Mouse (Mus musculus) liver, embryonic 14.5 days (tissue): ENCODE measurements at regions not wholly inside any gene's neighbourhood (a gene's known extent, or its start where the extent isn't known, plus 50 kb on each side); places are given as distances from the start of the nearest gene placed in this dataset.

Experiments used
- ATAC-seq: fragments of 200-750 bp; cut with Nextera tagmentation; 2 replicates; pipeline ENCODE4 v1.8.0; 2017; ENCODE audit warnings: moderate number of reproducible peaks, mild to moderate bottlenecking, moderate library complexity; ENCODE audit not compliant: insufficient read depth
- DNase-seq, 3 experiments: peaks; one replicate each; pipeline ENCODE4 v3.0.0-alpha.2; 2012 to 2013; ENCODE audit warnings: low read depth in 3 of 3, low spot score in 3 of 3
- H3K27ac ChIP-seq: fragments of 300-500 bp; sonication (generic); 2 replicates; pipeline ENCODE4 v1.5.1; 2014; ENCODE audit warnings: moderate library complexity, mild to moderate bottlenecking, control low read depth, inconsistent platforms
- H3K27me3 ChIP-seq: fragments of 300-500 bp; sonication (generic); 2 replicates; pipeline ENCODE4 v1.6.1; 2014; ENCODE audit warnings: mild to moderate bottlenecking, low read length, moderate library complexity; ENCODE audit not compliant: control insufficient read depth, insufficient read depth
- H3K36me3 ChIP-seq: fragments of 300-500 bp; sonication (generic); replicated peaks from 2 replicates; pipeline ENCODE4 v1.6.1; 2014; ENCODE audit warnings: low read depth; ENCODE audit not compliant: control insufficient read depth, insufficient read depth
- H3K4me1 ChIP-seq, 2 experiments: fragments of 200-500 bp in 1 of 2; fragments of 300-500 bp in 1 of 2; sonication (generic) in 1 of 2; replicated peaks; 2 replicates each; pipeline ENCODE4 v1.6.1; 2012 to 2014; ENCODE audit warnings: antibody characterized with exemption in 1 of 2, inconsistent platforms in 1 of 2, low read length in 1 of 2; ENCODE audit not compliant: control insufficient read depth in 2 of 2, insufficient read depth in 2 of 2
- H3K4me2 ChIP-seq: fragments of 300-500 bp; sonication (generic); 2 replicates; pipeline ENCODE4 v1.6.1; 2014; ENCODE audit warnings: low read depth, mild to moderate bottlenecking, control low read depth, moderate library complexity
- H3K4me3 ChIP-seq, 2 experiments: fragments of 200-500 bp in 1 of 2; fragments of 300-500 bp in 1 of 2; sonication (generic) in 1 of 2; 2 replicates each; pipeline ENCODE4 v1.5.1; 2012 to 2014; ENCODE audit warnings: low read depth in 2 of 2, low read length in 2 of 2, mild to moderate bottlenecking in 2 of 2, control low read depth in 1 of 2, inconsistent platforms in 1 of 2, moderate library complexity in 1 of 2; ENCODE audit not compliant: insufficient read depth in 1 of 2
- H3K9ac ChIP-seq: fragments of 300-500 bp; sonication (generic); replicated peaks from 2 replicates; pipeline ENCODE4 v1.6.1; 2014; ENCODE audit warnings: mild to moderate bottlenecking, control low read depth, moderate library complexity
- H3K9me3 ChIP-seq: fragments of 300-500 bp; sonication (generic); 2 replicates; pipeline ENCODE4 v1.6.1; 2016; ENCODE audit warnings: low read length, mixed read lengths; ENCODE audit not compliant: control insufficient read depth
- CTCF ChIP-seq: IDR thresholded peaks from 2 replicates; pipeline ENCODE4 v1.5.1; 2016; ENCODE audit warnings: antibody characterized with exemption, low read depth, control low read depth
- EP300 ChIP-seq: IDR thresholded peaks from 2 replicates; pipeline ENCODE4 v1.6.1; 2016; ENCODE audit warnings: antibody characterized with exemption, low read depth
- WGBS: fragments of 180-500 bp; shearing (Covaris S2); extraction: QIAGEN DNeasy Blood & Tissue Kit; methylation state at CpG from one replicate; pipeline ENCODE4 v1.1.7; 2014; ENCODE audit not compliant: insufficient replicate concordance; 5-methylcytosine and 5-hydroxymethylcytosine counted together

DNA sequence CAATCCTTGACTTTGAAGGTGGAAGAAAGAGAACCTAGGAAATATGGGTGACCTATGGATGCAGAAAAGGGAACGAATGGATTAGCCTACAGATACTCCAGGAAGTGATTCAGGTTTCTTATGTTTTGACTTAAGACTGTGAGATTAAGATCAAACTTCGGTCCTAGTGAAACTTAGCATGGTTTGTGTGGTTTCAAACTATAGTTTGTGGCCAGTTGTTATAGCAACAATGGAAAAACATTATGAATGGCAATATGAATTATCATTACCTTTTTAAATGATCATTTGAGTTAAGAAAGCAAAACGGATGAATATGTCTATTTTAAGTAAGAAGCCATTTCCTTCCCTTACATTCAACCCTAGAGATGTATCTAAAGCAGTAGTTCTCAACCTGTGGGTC, 305.3 kb upstream of the Nrip1 start:
- no peaks in the 10 kb centered on the region for H3K27me3 ChIP-seq
- no peak overlapping the region for H3K27ac ChIP-seq
- DNase-seq (no peak), ATAC-seq (no peak)
- H3K4me2 ChIP-seq, result no peak overlapping the region
- no peaks in the 10 kb centered on the region for H3K9me3 ChIP-seq
- H3K4me3 ChIP-seq, result no peak overlapping the region
- H3K9ac ChIP-seq, result no peak overlapping the region
- H3K36me3 ChIP-seq, result no peaks in the 10 kb centered on the region
- TF ChIP-seq EP300 (no peak), CTCF (no peak)
- peaks cover 0 to 7% of the 10 kb centered on the region in 2 experiments; a peak in 1 of 4 replicates for H3K4me1 ChIP-seq
- 18% methylated on average over 3 of the region's 3 CpGs for WGBS

DNA sequence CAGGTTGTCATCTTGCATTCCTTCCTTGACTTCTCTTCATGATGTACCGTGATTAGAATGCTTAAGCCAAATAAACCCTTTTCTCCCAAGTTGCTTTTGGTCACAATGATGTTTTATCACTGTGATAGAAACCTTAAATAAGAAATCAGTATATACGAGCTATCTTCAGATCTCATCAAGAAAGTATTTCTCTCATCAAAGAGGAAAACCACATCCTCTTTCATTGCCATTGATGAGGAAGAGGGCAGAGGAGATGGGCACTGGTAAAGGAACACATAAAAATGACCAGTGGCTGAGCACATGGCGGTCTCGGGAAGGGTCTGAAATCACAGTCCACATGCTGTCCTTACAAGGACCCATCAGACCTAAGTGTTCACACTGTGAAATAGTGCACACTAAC, 296.2 kb upstream of the Nrip1 start:
- Histone ChIP-seq H3K27me3 (no peaks in the 10 kb centered on the region), H3K4me2 (no peak overlapping the region), H3K9ac (no peak overlapping the region), H3K4me1 (no peaks in the 10 kb centered on the region), H3K4me3 (no peak overlapping the region), H3K9me3 (no peaks in the 10 kb centered on the region), H3K36me3 (no peaks in the 10 kb centered on the region), H3K27ac (no peak overlapping the region)
- DNase-seq (no peak), ATAC-seq (no peak)
- TF ChIP-seq CTCF (no peak), EP300 (no peak)
- 55% methylated on average over 4 of the region's 4 CpGs for WGBS

- WGBS, result 55% methylated on average over 3 of the region's 3 CpGs
- Histone ChIP-seq H3K4me1 (no peaks in the 10 kb centered on the region), H3K27me3 (no peaks in the 10 kb centered on the region), H3K4me2 (no peak overlapping the region), H3K9me3 (no peaks in the 10 kb centered on the region), H3K36me3 (no peaks in the 10 kb centered on the region), H3K27ac (no peak overlapping the region), H3K9ac (no peak overlapping the region), H3K4me3 (no peak overlapping the region)
- TF ChIP-seq EP300, result no peak
- TF ChIP-seq CTCF, result no peak
- no peak for ATAC-seq
- DNase-seq, result no peak
Measured at GRCm38 (mm10) chr16:76667046-76667445, 293.4 kb upstream of the Nrip1 start.

GRCm38 (mm10) chr16:76655106-76655505, 281.5 kb upstream of the Nrip1 start:
- H3K36me3 ChIP-seq, result no peaks in the 10 kb centered on the region
- H3K9me3 ChIP-seq, result no peaks in the 10 kb centered on the region
- TF ChIP-seq CTCF (no peak), EP300 (no peak)
- H3K27me3 ChIP-seq, result no peaks in the 10 kb centered on the region
- DNase-seq (no peak), ATAC-seq (no peak)
- 33% methylated on average over 3 of the region's 3 CpGs for WGBS
- H3K9ac ChIP-seq, result no peak overlapping the region
- H3K27ac ChIP-seq, result no peak overlapping the region
- no peaks in the 10 kb centered on the region for H3K4me1 ChIP-seq
- no peak overlapping the region for H3K4me3 ChIP-seq
- no peak overlapping the region for H3K4me2 ChIP-seq

- no peak for DNase-seq
- Histone ChIP-seq H3K9ac (no peak overlapping the region), H3K27me3 (no peaks in the 10 kb centered on the region), H3K36me3 (no peaks in the 10 kb centered on the region), H3K27ac (no peak overlapping the region), H3K4me2 (no peak overlapping the region), H3K9me3 (no peaks in the 10 kb centered on the region), H3K4me1 (no peaks in the 10 kb centered on the region), H3K4me3 (no peak overlapping the region)
- ATAC-seq, result no peak
- TF ChIP-seq EP300, result no peak
- TF ChIP-seq CTCF, result no peak
- 74% methylated on average over 6 of the region's 6 CpGs for WGBS
Measured at GRCm38 (mm10) chr16:76644281-76644680, 270.7 kb upstream of the Nrip1 start.
